Mouse (Mus musculus) heart, embryonic 15.5 days (tissue): ENCODE results near the gene Atp2b2. TPM values are rescaled to one million over a fixed set of nuclear protein-coding genes. Genes with fewer than 3 reads are reported as not detected.

Experiments
- ATAC-seq: fragments of 200-750 bp; cut with Nextera tagmentation; replicated peaks from 2 replicates; pipeline ENCODE4 v1.8.0; 2017; ENCODE audit warnings: low read depth, moderate TSS enrichment; ENCODE audit not compliant: insufficient number of reproducible peaks, insufficient read depth, low FRiP score
- H3K27ac ChIP-seq: fragments of 300-500 bp; sonication (generic); 2 replicates; pipeline ENCODE4 v1.5.1; 2015; ENCODE audit warnings: mild to moderate bottlenecking, inconsistent platforms
- H3K27me3 ChIP-seq: fragments of 300-500 bp; sonication (generic); 2 replicates; pipeline ENCODE4 v1.6.1; 2015; ENCODE audit warnings: inconsistent platforms
- H3K36me3 ChIP-seq: fragments of 300-500 bp; sonication (generic); 2 replicates; pipeline ENCODE4 v1.6.1; 2015; ENCODE audit warnings: mild to moderate bottlenecking, inconsistent platforms
- H3K4me1 ChIP-seq: fragments of 300-500 bp; sonication (generic); replicated peaks from 2 replicates; pipeline ENCODE4 v1.6.1; 2015; ENCODE audit warnings: inconsistent platforms
- H3K4me2 ChIP-seq: fragments of 300-500 bp; sonication (generic); 2 replicates; pipeline ENCODE4 v1.6.1; 2015; ENCODE audit warnings: inconsistent platforms, mild to moderate bottlenecking, moderate library complexity
- H3K4me3 ChIP-seq: fragments of 300-500 bp; sonication (generic); 2 replicates; pipeline ENCODE4 v1.5.1; 2015; ENCODE audit warnings: mild to moderate bottlenecking, inconsistent platforms
- H3K9ac ChIP-seq: fragments of 300-500 bp; sonication (generic); 2 replicates; pipeline ENCODE4 v1.6.1; 2015; ENCODE audit warnings: mild to moderate bottlenecking, inconsistent platforms
- H3K9me3 ChIP-seq: fragments of 300-500 bp; sonication (generic); replicated peaks from 2 replicates; pipeline ENCODE4 v1.6.1; 2016; ENCODE audit warnings: inconsistent platforms
- WGBS: fragments of 180-500 bp; shearing (Covaris S2); methylation state at CpG from one replicate; pipeline ENCODE4 v1.1.7; 2015; ENCODE audit warnings: mixed read lengths; 5-methylcytosine and 5-hydroxymethylcytosine counted together
- polyA plus RNA-seq: library from polyadenylated mRNA; unstranded; fragments of >200 nt; fragmentation: Nextera tagmentation; extraction: Ambion mirVana; gene quantifications from 2 replicates; pipeline ENCODE4 v1.2.1, GENCODE M21; 2015

The Atp2b2 gene
- polyA plus RNA-seq, 1 experiment from 2014 or later, result 0.09 TPM

DNA sequence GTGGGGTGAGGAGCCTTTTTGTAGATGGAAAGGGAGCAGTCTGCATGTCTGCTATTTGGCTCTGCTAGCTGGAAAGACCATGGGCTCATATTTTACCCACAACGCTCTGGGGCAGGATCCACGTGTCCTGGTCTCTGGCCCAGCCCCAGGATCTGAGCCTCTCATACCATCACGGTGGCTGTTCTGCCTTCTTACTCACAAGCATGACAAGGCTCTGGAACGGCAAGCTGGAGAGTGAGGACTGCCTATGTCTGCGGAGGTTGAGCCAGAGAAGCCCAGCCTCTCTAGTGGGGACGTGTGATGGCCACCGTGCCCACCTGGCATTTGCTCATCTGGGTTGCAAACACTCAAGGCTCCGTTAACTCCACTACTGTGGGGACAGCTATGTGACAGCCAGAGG lies 63.7 kb downstream of the Atp2b2 start:
- Histone ChIP-seq H3K9me3 (no peaks in the 10 kb centered on the region), H3K27ac (no peak overlapping the region), H3K9ac (no peak overlapping the region), H3K4me3 (no peak overlapping the region), H3K36me3 (no peaks in the 10 kb centered on the region), H3K4me1 (no peaks in the 10 kb centered on the region), H3K27me3 (no peaks in the 10 kb centered on the region; the same call in 1 of the 2 replicates), H3K4me2 (no peak overlapping the region)
- WGBS, result 76% methylated on average over 8 of the region's 8 CpGs
- ATAC-seq, result no peak

DNA sequence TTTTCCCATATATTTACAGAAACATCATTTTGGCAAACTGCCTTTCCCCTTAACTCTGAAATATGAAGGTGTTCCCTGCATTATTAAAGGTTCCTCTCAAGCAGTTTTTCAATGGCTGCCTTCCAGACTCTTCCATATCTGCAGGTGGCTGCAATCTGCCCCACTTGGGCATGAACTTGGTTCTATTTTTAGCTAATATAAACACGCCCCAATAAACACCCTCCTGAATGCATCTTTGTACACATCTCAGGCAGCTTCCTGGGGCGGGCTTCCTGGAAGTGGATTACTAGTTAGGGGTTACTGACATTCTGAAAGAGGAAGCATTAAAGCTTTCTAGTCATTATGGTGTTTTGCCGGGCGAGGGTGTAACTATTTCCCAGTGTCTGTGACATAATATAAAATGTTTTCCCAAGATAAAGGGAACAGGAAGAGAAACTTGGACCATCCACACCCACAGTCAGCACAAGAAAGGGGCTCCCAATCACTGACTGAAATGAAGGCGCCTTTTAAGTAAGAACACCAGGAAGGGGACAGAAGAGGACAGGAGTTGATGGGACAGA lies 64.2 kb downstream of the Atp2b2 start:
- H3K27ac ChIP-seq, result no peak overlapping the region

DNA sequence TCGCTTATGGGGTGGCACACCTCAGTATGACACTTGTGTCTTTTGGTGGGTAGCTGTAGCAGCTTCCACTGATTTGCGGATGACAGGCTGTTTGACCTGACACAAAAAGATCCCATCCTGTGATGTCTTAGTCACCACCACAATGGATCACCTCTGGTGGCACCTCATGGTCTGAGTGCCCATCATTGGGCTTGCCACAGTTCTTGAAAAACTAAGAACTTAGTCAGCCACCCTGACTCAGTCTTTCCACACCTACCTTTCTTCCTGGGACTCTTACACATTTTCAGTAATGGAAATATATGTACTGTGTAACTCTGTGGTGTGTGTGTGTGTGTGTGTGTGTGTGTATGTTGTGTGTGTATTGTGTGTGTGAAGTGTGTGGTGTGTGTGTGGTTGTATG lies 71.5 kb downstream of the Atp2b2 start:
- H3K9me3 ChIP-seq, result no peaks in the 10 kb centered on the region
- 63% methylated on average over 2 of the region's 2 CpGs for WGBS
- no peak overlapping the region for H3K4me2 ChIP-seq
- H3K36me3 ChIP-seq, result no peaks in the 10 kb centered on the region
- no peaks in the 10 kb centered on the region for H3K4me1 ChIP-seq
- H3K9ac ChIP-seq, result no peak overlapping the region
- no peak overlapping the region for H3K27ac ChIP-seq
- peaks cover 19% of the 10 kb centered on the region; the same call in 1 of the 2 replicates for H3K27me3 ChIP-seq
- H3K4me3 ChIP-seq, result no peak overlapping the region
- ATAC-seq, result no peak

More for the DNA sequence above, 64.2 kb downstream of the Atp2b2 start:
- no peaks in the 10 kb centered on the region; the same call in 1 of the 2 replicates for H3K27me3 ChIP-seq
- H3K36me3 ChIP-seq, result no peaks in the 10 kb centered on the region
- no peak overlapping the region for H3K4me2 ChIP-seq
- WGBS, result 53% methylated on average over 5 of the region's 5 CpGs
- no peak overlapping the region for H3K9ac ChIP-seq
- H3K9me3 ChIP-seq, result no peaks in the 10 kb centered on the region
- no peak for ATAC-seq
- no peak overlapping the region for H3K4me3 ChIP-seq
- H3K4me1 ChIP-seq, result no peaks in the 10 kb centered on the region

DNA sequence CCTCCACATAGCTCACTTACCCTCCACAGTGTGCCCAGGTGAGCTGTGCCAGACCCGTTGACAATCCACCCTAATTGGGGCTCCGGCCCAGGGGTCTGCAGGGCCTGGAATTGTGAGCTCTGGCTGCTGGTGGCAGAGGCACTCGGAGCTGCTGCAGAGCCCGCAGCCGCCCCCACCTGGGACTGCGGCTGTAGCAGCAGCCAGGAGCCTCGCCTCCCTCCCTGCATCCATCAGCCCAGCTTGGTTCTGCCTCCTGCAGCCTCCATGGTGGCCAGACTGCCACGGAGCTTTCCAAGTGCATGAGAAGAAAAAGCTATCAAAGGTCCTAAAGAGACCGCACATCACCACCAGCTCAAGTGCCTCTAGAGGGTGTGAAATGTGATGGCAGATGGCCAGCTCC lies 71.9 kb downstream of the Atp2b2 start:
- ATAC-seq, result no peak
- H3K27me3 ChIP-seq, result peaks cover 19% of the 10 kb centered on the region; the same call in 1 of the 2 replicates
- 42% methylated on average over 9 of the region's 9 CpGs for WGBS

DNA sequence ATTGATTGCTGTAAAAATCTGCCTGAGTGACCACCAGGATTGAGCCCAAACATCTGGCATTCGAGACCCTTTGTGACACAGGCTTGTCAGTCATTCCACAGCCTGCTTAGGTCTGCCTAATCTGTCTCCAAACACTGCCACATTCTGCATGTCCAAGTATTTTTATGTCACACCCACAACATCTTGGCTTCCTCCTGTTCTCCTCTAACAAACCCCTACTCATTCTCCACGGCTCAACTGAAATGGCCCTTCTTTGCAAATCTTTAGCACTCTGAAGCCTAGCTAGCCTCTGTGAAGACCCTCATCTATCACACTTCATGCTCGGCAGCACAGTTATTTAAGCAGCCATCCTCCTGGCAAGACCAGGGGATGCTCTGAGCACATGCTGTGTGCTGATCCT lies 72.7 kb downstream of the Atp2b2 start:
- Histone ChIP-seq H3K27ac (no peak overlapping the region), H3K27me3 (peaks cover 24% of the 10 kb centered on the region; the same call in 1 of the 2 replicates), H3K4me2 (no peak overlapping the region), H3K4me1 (no peaks in the 10 kb centered on the region), H3K4me3 (no peak overlapping the region), H3K9me3 (no peaks in the 10 kb centered on the region), H3K36me3 (no peaks in the 10 kb centered on the region), H3K9ac (no peak overlapping the region)
- no peak for ATAC-seq
- 52% methylated on average over 3 of the region's 3 CpGs for WGBS

More for the DNA sequence above, 71.9 kb downstream of the Atp2b2 start:
- Histone ChIP-seq H3K9ac (no peak overlapping the region), H3K4me3 (no peak overlapping the region), H3K27ac (no peak overlapping the region), H3K9me3 (no peaks in the 10 kb centered on the region), H3K36me3 (no peaks in the 10 kb centered on the region), H3K4me2 (no peak overlapping the region), H3K4me1 (no peaks in the 10 kb centered on the region)

DNA sequence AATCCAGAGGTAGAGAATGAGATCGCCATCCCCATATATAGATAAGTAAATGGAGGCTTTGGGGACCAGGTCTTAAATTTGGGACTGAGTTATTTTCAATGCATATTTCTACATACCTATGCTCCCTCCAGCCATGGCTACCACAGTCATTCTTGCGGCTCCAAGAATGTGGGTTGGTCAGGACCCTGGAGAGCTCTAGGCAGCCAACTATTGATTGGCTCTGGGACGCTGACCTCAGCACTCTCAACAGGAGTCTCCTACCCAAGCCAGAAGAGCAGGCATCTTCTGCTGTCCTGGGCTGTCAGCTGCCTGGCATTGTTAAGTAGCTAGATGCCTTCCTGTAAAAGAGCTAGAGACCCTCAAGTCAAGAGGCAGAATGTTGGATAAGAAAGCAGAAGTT lies 79.6 kb downstream of the Atp2b2 start:
- no peak for ATAC-seq
- H3K36me3 ChIP-seq, result no peaks in the 10 kb centered on the region
- WGBS, result 9% methylated on average over 3 of the region's 3 CpGs

DNA sequence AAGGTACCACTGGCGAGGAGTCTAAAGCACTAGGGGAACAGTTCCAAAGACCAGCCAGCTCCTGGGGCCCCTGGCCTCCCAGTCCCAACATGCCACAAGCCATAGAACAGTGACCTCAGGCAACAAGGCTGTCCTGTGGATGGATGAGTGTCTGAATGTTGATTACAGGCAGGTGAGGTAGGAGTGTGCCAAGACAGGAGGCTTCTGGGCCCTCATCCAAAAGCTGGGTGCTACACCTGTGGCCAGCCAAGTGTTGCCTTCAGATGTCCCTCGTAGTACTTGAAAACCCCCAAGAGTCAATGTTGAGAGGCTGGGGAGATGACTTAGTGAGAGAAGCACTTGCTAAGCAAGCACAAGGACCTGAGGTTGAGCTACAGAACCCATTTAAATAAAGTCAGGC lies 80.8 kb downstream of the Atp2b2 start:
- Histone ChIP-seq H3K9me3 (no peaks in the 10 kb centered on the region), H3K4me1 (no peaks in the 10 kb centered on the region), H3K27ac (no peak overlapping the region), H3K36me3 (no peaks in the 10 kb centered on the region), H3K9ac (no peak overlapping the region), H3K4me3 (no peak overlapping the region), H3K4me2 (no peak overlapping the region), H3K27me3 (0 out of 2 replicates have a peak, but pooled peaks cover 5% of the 10 kb centered on the region)
- 68% methylated on average over 2 of the region's 2 CpGs for WGBS
- no peak for ATAC-seq

More for the DNA sequence above, 79.6 kb downstream of the Atp2b2 start:
- no peaks in the 10 kb centered on the region for H3K9me3 ChIP-seq
- H3K4me3 ChIP-seq, result no peak overlapping the region
- no peak overlapping the region for H3K9ac ChIP-seq
- H3K27me3 ChIP-seq, result peaks cover 7% of the 10 kb centered on the region; the same call in 1 of the 2 replicates
- H3K27ac ChIP-seq, result no peak overlapping the region
- H3K4me2 ChIP-seq, result no peak overlapping the region
- H3K4me1 ChIP-seq, result no peaks in the 10 kb centered on the region

DNA sequence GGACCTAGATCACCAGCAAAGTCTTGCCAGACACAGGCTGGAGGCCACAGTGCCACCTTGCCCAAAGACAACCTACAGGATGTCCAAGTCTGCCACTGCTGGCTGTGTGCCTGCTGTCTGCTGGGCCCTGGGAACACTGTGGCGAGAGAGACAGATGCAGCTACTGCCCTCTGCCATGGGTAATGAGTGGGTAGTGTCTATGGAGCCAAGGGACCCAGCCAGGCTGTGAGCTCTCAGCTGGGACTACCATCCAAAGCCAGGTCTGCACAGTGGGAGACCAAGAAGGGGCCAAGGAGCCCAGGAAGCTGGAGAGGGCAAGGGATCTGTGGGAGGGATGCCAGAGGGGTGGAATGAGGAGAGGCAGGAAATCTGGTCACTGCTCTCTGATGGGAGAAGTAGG lies 83.1 kb downstream of the Atp2b2 start:
- no peaks in the 10 kb centered on the region for H3K4me1 ChIP-seq
- ATAC-seq, result no peak
- 46% methylated on average over 1 of the region's 1 CpGs for WGBS

DNA sequence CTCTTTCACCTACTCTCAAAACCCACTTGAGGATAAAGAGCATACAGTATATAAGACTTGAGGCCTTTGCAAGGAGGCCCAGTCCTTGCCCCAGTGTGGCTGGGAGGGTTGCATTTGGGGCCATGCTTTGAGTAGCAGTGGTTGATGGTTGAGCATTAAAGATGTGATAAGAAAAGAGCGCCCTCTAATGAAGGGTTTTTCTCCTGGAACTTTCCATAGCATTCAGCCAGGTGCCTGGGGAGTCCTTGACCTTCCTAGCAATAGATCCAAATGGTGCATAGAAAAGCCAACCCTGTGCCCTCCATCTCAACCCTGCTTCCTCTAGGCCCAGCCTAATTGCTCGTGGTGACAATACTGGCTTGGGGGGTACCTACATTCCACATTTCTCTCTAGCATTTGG lies 83.7 kb downstream of the Atp2b2 start:
- Histone ChIP-seq H3K27me3 (peaks cover 3% of the 10 kb centered on the region; the same call in 1 of the 2 replicates), H3K9ac (no peak overlapping the region), H3K36me3 (no peaks in the 10 kb centered on the region), H3K4me3 (no peak overlapping the region), H3K4me1 (no peaks in the 10 kb centered on the region), H3K27ac (no peak overlapping the region), H3K9me3 (no peaks in the 10 kb centered on the region), H3K4me2 (no peak overlapping the region)
- ATAC-seq, result no peak
- 49% methylated on average over 2 of the region's 2 CpGs for WGBS

More for the DNA sequence above, 83.1 kb downstream of the Atp2b2 start:
- Histone ChIP-seq H3K9ac (no peak overlapping the region), H3K36me3 (no peaks in the 10 kb centered on the region), H3K27me3 (peaks cover 3% of the 10 kb centered on the region; the same call in 1 of the 2 replicates), H3K27ac (no peak overlapping the region), H3K4me3 (no peak overlapping the region), H3K9me3 (no peaks in the 10 kb centered on the region), H3K4me2 (no peak overlapping the region)

DNA sequence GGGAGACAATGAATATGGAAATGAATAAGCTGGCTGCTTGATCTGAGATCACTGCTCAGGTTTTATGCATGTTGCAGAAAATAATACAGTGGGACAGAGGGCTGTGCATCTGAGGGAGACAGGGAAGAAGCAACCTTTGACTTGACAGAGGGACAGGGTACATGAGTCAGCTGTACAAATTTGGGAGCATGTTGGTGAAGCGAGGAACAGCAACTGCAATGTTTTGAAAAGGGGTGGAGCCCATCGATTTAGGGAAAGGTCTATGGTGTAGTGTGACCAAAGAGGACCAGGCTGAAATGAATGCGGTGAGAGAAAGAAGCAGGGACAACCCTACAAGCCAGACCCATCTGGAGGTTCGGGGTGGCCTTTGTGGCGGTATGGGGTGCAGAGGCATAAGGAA lies 84.4 kb downstream of the Atp2b2 start:
- Histone ChIP-seq H3K4me3 (no peak overlapping the region), H3K9ac (no peak overlapping the region), H3K36me3 (no peaks in the 10 kb centered on the region), H3K4me2 (no peak overlapping the region), H3K27me3 (peaks cover 3% of the 10 kb centered on the region; the same call in 1 of the 2 replicates), H3K27ac (no peak overlapping the region), H3K9me3 (no peaks in the 10 kb centered on the region), H3K4me1 (no peaks in the 10 kb centered on the region)
- no peak for ATAC-seq
- WGBS, result 72% methylated on average over 5 of the region's 5 CpGs

DNA sequence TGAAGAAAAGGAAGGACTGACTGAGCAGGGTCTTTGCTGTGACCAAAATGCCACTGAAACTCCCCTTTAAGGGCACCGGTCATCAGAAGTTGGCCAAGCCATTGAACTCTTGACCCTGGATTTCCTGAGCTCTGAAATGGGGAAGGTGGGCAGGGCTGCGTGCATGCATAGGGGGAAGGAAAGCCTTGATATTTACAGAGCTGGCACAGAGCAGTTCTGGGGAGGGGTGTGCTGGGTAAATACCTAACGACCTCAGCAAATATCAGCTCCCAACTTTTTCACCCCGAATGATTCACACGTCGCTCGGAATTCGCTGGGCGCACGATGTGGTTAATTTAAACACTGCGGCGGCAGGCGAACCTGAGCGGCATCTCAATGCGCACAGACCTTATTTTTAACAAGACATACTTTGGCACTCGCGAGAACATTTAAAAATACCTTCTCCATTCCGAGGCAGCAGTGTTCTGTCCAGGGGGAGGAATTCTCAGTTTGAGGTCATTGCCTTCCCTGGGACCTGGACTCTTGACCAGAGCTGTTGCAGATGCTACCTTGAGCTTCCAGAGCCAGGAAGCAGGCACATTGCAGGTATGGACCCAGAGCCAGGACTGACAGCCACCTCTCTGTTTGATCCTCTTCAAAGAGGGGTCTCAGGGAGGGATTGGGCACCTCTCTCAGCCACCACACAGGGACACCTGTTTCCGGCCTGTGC lies 85.0 kb downstream of the Atp2b2 start:
- Histone ChIP-seq H3K36me3 (no peaks in the 10 kb centered on the region), H3K4me3 (no peak overlapping the region), H3K9me3 (no peaks in the 10 kb centered on the region), H3K27me3 (peaks cover 3% of the 10 kb centered on the region; the same call in 1 of the 2 replicates), H3K9ac (no peak overlapping the region), H3K4me2 (no peak overlapping the region), H3K27ac (no peak overlapping the region), H3K4me1 (no peaks in the 10 kb centered on the region)
- no peak for ATAC-seq
- WGBS, result 76% methylated on average over 19 of the region's 19 CpGs

DNA sequence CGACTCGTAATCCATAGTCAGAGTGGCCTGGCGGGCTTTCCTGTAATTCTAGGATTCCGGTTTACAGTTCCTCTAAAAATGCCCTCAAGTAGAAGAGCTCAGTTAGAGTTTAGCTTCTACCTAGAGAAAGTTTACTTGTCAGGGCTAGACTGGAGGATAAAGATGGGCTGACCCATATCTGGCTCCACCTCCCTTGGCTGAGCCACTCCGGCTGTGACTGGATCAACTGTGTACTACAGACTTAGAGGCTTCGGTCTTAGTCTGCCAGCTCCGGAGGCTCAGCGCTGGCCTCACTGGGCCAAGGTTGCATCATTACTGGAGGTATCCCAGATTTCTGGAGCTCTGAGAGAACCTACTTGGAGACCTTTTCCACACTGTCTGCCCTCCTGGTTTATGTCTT lies 94.9 kb downstream of the Atp2b2 start:
- WGBS, result 84% methylated on average over 8 of the region's 8 CpGs
- ATAC-seq, result no peak
- no peaks in the 10 kb centered on the region for H3K9me3 ChIP-seq

More for the DNA sequence above, 94.9 kb downstream of the Atp2b2 start:
- Histone ChIP-seq H3K36me3 (no peaks in the 10 kb centered on the region), H3K27me3 (no peaks in the 10 kb centered on the region), H3K4me1 (no peaks in the 10 kb centered on the region), H3K9ac (no peak overlapping the region), H3K27ac (no peak overlapping the region), H3K4me2 (no peak overlapping the region), H3K4me3 (no peak overlapping the region)
